Mouse (Mus musculus): ENCODE measurements around the gene Gm3417. TPM values are rescaled to one million over a fixed set of nuclear protein-coding genes. Genes with fewer than 3 reads are reported as not detected.
A peak's percentile ranks its signal among the peaks of the same experiment; 100 is the strongest.
"Not testable (repeated sequence)": the region's sequence is repeated elsewhere in the genome, so short reads cannot be mapped to it uniquely, and the experiment has no call there.

The Gm3417 gene
- total and polyA plus RNA-seq, 3 experiments: 3.1 TPM; not detected in 2

- in situ Hi-C loops (cut with MboI; ENCODE audit: low pct_ligation_motif_present, low pct_unique_long_range_greater_than_20kb, low sequenced_read_pairs): not testable (repeated sequence)
- Histone ChIP-seq H3K9ac (ENCODE audit: insufficient read depth, low read depth) (peak overlapping the region; percentile 45; the same call in 1 of the 2 replicates), H3K4me3 (replicated peaks in 1 of 3; ENCODE audit: low read depth in 2 of 3, low read length in 2 of 3, poor library complexity in 1 of 3) (peak overlapping the region in 2 of 3 experiments; percentile 79)
Observed at GRCm38 (mm10) chr17:14942181-14942580, 36.4 kb downstream of the Gm3417 start.

GRCm38 (mm10) chr17:14935841-14936605, 42.6 kb downstream of the Gm3417 start:
- Histone ChIP-seq H3K27me3 (replicated peaks) (no peaks in the 10 kb centered on the region), H3K27ac (ENCODE audit: insufficient read depth, low read depth) (no peak overlapping the region), H3K9me3 (replicated peaks; ENCODE audit: low read length) (no peaks in the 10 kb centered on the region), H3K4me2 (ENCODE audit: insufficient read depth, low read depth, poor library complexity, severe bottlenecking) (no peak overlapping the region), H3K36me3 (replicated peaks in 1 of 2; ENCODE audit: control insufficient read depth in 1 of 2, insufficient read depth in 1 of 2, low read length in 1 of 2) (no peaks in the 10 kb centered on the region), H3K79me2 (replicated peaks; ENCODE audit: control insufficient read depth, extremely low read depth, insufficient read depth, poor library complexity, severe bottlenecking) (no peaks in the 10 kb centered on the region), H3K4me3 (replicated peaks in 1 of 3; ENCODE audit: low read depth in 2 of 3, low read length in 2 of 3, poor library complexity in 1 of 3) (no peak overlapping the region), H3K4me1 (ENCODE audit: control insufficient read depth in 1 of 2, insufficient read depth in 2 of 2) (no peaks in the 10 kb centered on the region), H3K9ac (ENCODE audit: insufficient read depth, low read depth) (no peak overlapping the region)
- in situ Hi-C loops (cut with MboI; ENCODE audit: low pct_ligation_motif_present, low pct_unique_long_range_greater_than_20kb, low sequenced_read_pairs) (no loop called here), dilution Hi-C loops (cut with MboI; ENCODE audit: extremely low pct_ligation_motif_present, extremely low pct_unique_long_range_greater_than_20kb, low sequenced_read_pairs) (no loop called here)
- no peak for DNase-seq (ENCODE audit: extremely low read depth)
- TF ChIP-seq USF1 (IDR thresholded peaks at IDR 0.05; ENCODE audit: low read depth, low read length): no peak
- no peak for TF ChIP-seq ZNF384 (IDR thresholded peaks at IDR 0.05; ENCODE audit: low read depth, low read length)
- no peak for TF ChIP-seq EP300 (IDR thresholded peaks at IDR 0.05; ENCODE audit: low read length)
- no peak for TF ChIP-seq ELF1 (IDR thresholded peaks at IDR 0.05; ENCODE audit: low read depth, low read length)
- no peak for TF ChIP-seq TCF12 (IDR thresholded peaks at IDR 0.05; ENCODE audit: low read depth, low read length)
- no peak for TF ChIP-seq ZMIZ1 (IDR thresholded peaks at IDR 0.05; ENCODE audit: low read depth, low read length)
- TF ChIP-seq E2F4 (IDR thresholded peaks at IDR 0.05; ENCODE audit: insufficient replicate concordance, low read depth, low read length): no peak
- TF ChIP-seq JUN (IDR thresholded peaks at IDR 0.05; ENCODE audit: insufficient read depth, low read depth, low read length): no peak
- TF ChIP-seq NRF1 (IDR thresholded peaks at IDR 0.05; ENCODE audit: low read depth, low read length): no peak
- no peak for TF ChIP-seq POLR2A (IDR thresholded peaks at IDR 0.05; ENCODE audit: low read depth, low read length)

More at GRCm38 (mm10) chr17:14942181-14942580, 36.4 kb downstream of the Gm3417 start:
- Histone ChIP-seq H3K79me2 (replicated peaks; ENCODE audit: control insufficient read depth, extremely low read depth, insufficient read depth, poor library complexity, severe bottlenecking) (peaks cover 17% of the 10 kb centered on the region), H3K4me2 (ENCODE audit: insufficient read depth, low read depth, poor library complexity, severe bottlenecking) (peak overlapping the region; percentile 44; the same call in 1 of the 2 replicates), H3K4me1 (ENCODE audit: control insufficient read depth in 1 of 2, insufficient read depth in 2 of 2) (peaks cover 4 to 28% of the 10 kb centered on the region in 2 experiments), H3K36me3 (replicated peaks in 1 of 2; ENCODE audit: control insufficient read depth in 1 of 2, insufficient read depth in 1 of 2, low read length in 1 of 2) (peaks cover 24 to 36% of the 10 kb centered on the region in 2 experiments)
- DNase-seq (ENCODE audit: extremely low read depth); H3K27me3 ChIP-seq (replicated peaks); H3K27ac ChIP-seq (ENCODE audit: insufficient read depth, low read depth); H3K9me3 ChIP-seq (replicated peaks; ENCODE audit: low read length); dilution Hi-C loops (cut with MboI; ENCODE audit: extremely low pct_ligation_motif_present, extremely low pct_unique_long_range_greater_than_20kb, low sequenced_read_pairs): not testable (repeated sequence)

- H3K4me1 ChIP-seq (ENCODE audit: control insufficient read depth in 1 of 2, insufficient read depth in 2 of 2); H3K9ac ChIP-seq (ENCODE audit: insufficient read depth, low read depth); H3K27me3 ChIP-seq (replicated peaks); DNase-seq (ENCODE audit: extremely low read depth); H3K9me3 ChIP-seq (replicated peaks; ENCODE audit: low read length); H3K4me2 ChIP-seq (ENCODE audit: insufficient read depth, low read depth, poor library complexity, severe bottlenecking); H3K4me3 ChIP-seq (replicated peaks in 1 of 3; ENCODE audit: low read depth in 2 of 3, low read length in 2 of 3, poor library complexity in 1 of 3); H3K36me3 ChIP-seq (replicated peaks in 1 of 2; ENCODE audit: control insufficient read depth in 1 of 2, insufficient read depth in 1 of 2, low read length in 1 of 2); in situ Hi-C loops (cut with MboI; ENCODE audit: low pct_ligation_motif_present, low pct_unique_long_range_greater_than_20kb, low sequenced_read_pairs); H3K79me2 ChIP-seq (replicated peaks; ENCODE audit: control insufficient read depth, extremely low read depth, insufficient read depth, poor library complexity, severe bottlenecking); dilution Hi-C loops (cut with MboI; ENCODE audit: extremely low pct_ligation_motif_present, extremely low pct_unique_long_range_greater_than_20kb, low sequenced_read_pairs); H3K27ac ChIP-seq (ENCODE audit: insufficient read depth, low read depth): not testable (repeated sequence)
Observed at GRCm38 (mm10) chr17:14935280-14935679, 43.3 kb downstream of the Gm3417 start.
